Mouse (Mus musculus) right cerebral cortex, adult 2 months (tissue): Measurements from ENCODE around the gene Efr3b.
A peak's percentile ranks its signal among the peaks of the same experiment; 100 is the strongest.
"Not testable (repeated sequence)": the region's sequence is repeated elsewhere in the genome, so short reads cannot be mapped to it uniquely, and the experiment has no call there.

Experiments
- DNase-seq, 2 experiments: peaks; one replicate each; pipeline ENCODE4 v3.0.0; 2021 to 2022; ENCODE audit warnings: low spot score in 2 of 2

The Efr3b gene

DNA sequence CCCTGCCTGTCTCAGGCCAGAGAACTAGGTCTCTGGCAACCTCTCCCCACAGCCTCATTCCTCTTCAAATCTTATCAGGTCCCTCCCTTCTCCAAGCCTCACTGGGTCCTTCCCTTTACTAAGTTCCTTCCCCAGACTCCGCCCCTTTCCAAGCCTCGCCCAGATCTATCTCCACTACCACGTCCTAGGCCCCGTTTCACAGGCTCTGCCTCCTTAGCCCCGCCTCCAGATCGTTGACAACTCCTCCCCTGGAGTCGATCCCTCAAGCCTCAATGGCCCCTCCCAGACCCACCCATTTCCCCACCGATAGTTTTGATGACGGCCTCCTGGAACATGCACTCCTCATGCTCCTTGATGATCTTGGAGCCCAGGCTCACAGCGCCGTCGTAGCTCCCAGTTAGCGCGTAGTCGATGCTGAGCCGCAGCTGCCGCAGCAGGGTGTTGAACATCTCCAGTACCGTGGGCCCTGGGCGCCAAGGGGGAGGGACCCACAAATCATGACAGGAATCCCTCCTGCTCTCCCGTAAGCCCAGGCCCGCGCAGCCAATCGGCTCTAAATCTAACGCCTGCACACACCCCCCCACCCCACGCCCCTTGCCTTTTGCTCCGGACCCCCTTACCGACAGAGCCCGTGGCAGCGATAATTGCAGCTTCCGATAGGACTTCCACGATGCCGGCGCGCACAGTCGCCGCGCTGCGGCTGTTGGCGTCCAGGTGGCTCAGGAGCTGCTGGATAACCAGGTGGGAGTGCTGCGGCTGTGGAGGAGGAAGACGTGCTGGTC is 57.2 kb downstream of the Efr3b start:
- peak; percentile 68 to 78 for DNase-seq

GRCm38 (mm10) chr12:3980991-3981349 is 57.7 kb downstream of the Efr3b start:
- DNase-seq: no peak

DNA sequence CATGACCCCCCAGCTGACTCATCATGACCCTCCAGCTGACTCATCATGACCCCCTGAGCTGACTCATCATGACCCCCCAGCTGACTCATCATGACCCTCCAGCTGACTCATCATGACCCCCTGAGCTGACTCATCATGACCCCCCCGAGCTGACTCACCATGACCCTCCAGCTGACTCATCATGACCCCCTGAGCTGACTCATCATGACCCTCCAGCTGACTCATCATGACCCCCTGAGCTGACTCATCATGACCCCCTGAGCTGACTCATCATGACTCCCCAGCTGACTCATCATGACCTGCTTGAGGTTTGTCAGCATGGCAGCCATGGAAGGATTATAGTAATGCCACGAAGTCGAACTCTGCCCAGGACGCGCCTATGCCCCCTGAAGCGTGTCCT is 65.5 kb downstream of the Efr3b start:
- not testable (repeated sequence) for DNase-seq

GRCm38 (mm10) chr12:3968380-3968779 is 70.3 kb downstream of the Efr3b start:
- no peak for DNase-seq

DNA sequence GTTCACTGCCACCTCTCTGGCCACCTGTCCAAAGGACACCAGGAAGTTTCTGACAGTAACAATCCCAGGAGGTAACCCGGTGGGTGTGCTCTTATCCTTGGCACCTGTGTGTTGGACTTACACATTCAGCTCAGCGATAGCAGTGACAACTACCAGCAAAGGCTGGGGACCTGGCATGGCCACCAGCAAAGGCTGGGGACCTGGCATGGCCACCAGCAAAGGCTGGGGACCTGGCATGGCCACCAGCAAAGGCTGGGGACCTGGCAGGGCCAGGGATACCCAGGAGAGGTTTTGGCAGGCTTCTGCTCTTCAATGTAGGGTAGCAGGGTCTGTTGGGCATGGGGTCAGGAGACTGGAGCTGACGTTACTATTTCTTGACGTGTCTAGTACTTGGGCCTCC is 71.5 kb downstream of the Efr3b start:
- no peak for DNase-seq

- no peak for DNase-seq
Observed at GRCm38 (mm10) chr12:3960553-3960952, 78.2 kb downstream of the Efr3b start.

GRCm38 (mm10) chr12:3959791-3960543 is 78.7 kb downstream of the Efr3b start:
- DNase-seq: peak; percentile 81 to 87

GRCm38 (mm10) chr12:3956351-3956750 is 82.4 kb downstream of the Efr3b start:
- DNase-seq: no peak

- no peak for DNase-seq
Observed at GRCm38 (mm10) chr12:3955371-3955770, 83.3 kb downstream of the Efr3b start.

GRCm38 (mm10) chr12:3954651-3955050 is 84.1 kb downstream of the Efr3b start, which contains the start of gene Pomc:
Gene Pomc, plus strand, starts transcription at chr12:3954951.
- DNase-seq: no peak

DNA sequence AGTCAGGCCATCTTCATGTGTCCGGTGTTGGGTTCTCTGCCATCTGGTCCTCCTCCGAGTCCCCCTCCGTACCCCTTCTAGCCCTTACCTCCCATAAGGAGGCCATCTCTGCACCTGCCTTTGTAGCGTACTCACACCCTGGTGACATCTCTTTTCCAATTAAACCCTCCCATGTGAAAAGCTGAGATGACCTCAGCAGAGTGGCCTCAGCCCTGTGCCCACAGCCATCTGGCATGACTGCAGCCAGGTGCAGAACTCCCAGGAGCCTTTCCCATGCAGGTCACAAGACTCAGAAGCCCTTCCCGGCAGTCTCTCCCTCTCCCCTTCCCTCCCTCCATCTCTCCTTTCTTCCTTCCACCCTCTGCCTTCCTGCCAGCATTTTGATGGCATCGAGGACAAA is 91.2 kb downstream of the Efr3b start:
- DNase-seq: no peak

DNA sequence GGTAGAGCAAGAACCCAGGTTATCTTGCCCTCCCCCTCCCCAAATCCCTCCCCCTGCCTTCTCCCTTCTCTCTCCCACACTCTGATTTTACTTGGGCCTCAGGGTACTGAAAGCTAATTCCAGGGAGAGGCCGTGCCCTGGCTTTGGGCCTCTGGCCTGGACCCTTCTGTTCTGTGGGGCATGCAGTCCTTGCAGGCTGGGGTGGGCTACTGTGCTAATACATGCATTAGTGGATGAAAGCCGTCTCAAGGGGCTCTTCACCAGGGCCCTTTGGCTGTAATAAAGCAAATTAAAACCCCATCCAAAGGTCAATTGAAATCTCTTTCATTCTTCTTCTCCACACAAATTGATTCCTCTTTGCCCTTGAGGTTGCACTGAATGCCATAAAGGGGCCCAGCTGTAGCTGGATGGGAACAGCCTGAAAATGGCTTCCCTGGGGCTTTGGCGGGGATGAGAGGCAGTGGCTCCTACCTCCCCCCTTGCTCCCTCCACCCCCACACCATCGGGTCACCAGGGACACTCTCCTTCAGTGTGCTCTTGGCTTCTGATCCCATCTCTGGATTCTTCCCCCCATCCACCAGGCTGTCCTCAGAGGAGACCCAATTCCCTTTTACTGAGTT is 94.2 kb downstream of the Efr3b start:
- DNase-seq: no peak

DNA sequence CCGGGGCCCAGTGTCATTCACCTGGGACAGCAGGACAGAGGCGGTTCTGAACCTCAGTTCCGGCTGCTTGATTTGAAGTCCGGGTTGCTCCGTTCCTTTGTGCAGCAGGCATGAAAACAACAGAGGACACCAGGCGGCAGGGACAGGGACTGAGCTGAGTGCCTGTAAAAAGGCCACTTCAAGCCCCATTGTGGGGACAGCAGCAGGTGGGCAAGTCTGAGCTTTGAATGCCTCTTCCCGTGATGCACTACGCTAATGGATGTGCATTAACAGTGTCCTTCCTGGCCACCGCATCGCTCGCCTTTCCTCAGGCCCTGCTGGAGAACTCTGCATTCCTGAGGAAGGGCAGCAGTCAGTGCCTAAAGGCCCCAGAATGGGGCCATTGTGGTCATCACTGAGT is 96.7 kb downstream of the Efr3b start:
- DNase-seq: no peak

DNA sequence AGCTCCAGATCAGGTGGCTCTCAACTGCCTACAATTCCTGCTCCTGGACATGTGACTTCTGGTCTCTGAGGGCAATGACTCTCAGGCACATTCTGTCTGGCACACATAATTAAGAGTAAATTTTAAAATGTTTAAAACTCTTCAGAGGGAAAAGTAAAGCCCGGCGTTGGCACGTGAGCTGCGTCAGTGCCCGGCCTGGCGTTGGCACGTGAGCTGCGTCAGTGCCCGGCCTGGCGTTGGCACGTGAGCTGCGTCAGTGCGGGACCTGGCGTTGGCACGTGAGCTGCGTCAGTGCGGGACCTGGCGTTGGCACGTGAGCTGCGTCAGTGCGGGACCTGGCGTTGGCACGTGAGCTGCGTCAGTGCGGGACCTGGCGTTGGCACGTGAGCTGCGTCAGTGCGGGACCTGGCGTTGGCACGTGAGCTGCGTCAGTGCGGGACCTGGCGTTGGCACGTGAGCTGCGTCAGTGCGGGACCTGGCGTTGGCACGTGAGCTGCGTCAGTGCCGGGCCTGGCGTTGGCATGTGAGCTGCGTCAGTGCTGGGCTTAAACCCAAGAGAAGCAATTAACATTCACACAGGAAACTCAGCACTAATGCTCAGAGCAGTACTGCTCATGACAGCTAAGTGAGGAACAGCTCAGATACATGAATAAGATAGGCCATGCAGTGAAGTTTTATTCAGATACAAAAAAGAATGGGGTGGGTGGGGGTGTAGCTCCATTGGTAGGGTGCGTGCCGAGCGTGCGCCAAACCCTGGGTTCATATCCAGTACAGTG is 108.4 kb downstream of the Efr3b start:
- peak in 1 of 2 experiments; percentile 47 for DNase-seq

DNA sequence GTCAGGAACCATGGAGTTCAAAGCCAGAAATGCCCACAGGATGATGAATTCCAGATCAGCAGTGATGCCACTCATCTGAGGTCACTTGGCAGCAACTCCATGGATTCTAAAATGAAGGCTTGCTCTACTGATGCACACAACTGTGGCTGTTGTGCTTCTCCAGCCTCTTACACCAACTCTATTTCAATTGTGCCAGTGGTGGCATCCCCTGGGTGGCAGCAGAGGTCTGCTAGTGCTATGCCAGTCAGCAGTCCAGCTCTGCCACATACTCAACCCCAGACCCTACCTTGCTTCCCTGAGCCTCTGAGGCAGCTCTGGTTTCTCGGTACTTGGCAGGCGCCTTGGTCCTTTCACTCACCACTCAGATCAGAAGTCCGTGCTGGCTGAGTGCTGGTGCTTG is 109.9 kb downstream of the Efr3b start:
- peak; percentile 49 to 57 for DNase-seq

DNA sequence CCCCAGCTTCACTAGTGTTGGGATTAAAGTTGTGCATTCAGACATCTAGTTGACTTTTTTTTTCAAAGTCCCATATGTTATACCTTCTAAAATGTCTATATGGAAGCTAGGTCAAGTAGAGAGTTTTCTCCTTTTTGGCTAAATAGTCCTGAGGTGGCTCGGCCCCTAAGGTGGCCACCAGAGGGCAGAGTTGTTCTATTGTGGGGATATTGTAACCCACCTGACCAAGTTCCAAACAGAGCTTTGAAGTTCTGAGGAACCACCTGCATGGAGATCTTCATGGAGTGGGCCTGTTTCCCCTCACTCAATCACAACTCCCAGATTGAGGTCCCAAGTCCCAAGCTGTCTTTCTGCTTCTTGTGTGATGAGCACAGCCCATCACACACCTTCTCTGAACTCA is 112.6 kb downstream of the Efr3b start:
- DNase-seq: peak; percentile 78 to 84

- DNase-seq: no peak
Observed at GRCm38 (mm10) chr12:3919423-3919822, 119.3 kb downstream of the Efr3b start.

DNA sequence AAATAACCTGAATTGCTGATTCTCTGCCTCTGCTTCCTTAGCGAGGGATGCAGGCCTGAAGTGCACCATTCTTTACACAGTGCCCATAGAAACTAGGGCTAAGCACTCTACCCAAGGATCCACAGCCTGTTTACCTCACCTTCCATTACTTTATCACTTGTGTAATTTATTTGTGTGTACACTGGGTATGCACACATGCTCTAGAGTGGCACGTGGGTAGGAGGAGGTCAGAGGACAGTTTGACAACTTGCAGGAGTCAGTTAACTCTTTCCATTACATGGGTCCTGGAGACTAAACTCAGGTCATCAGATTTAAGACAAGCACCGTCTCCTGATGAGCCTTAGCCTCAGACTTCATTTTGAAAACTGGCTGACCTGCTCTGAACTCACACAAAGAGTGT is 120.1 kb downstream of the Efr3b start:
- DNase-seq: no peak

- DNase-seq: no peak
Observed at GRCm38 (mm10) chr12:3917668-3918341, 120.9 kb downstream of the Efr3b start.

DNA sequence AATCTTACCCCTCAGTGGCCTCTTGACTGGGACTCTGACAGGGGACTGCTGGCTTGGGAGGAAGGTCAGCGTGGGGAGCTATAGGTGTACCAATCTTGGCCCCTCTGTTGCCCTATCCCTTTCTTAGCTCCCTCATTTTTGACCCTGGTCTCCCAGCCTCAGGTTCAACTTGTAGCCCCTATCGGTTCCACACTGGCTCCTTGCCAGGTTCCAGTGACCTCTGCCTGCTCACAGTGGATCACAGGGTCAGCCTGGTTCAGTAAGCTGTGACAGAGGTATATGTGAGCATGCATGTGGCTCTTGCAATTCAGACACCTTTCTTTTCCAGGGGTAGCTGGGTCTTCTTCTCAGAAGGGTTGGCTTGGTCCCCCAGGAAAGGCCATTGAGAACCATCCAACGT is 122.9 kb downstream of the Efr3b start:
- no peak for DNase-seq
